Mouse (Mus musculus): Measurements from ENCODE around the gene Efna2. TPM values are rescaled to one million over a fixed set of nuclear protein-coding genes. Genes with fewer than 3 reads are reported as not detected.

Gene Efna2
- total and polyA plus RNA-seq, 2 experiments from 2014 or later, result 23.2 to 32.8 TPM

DNA sequence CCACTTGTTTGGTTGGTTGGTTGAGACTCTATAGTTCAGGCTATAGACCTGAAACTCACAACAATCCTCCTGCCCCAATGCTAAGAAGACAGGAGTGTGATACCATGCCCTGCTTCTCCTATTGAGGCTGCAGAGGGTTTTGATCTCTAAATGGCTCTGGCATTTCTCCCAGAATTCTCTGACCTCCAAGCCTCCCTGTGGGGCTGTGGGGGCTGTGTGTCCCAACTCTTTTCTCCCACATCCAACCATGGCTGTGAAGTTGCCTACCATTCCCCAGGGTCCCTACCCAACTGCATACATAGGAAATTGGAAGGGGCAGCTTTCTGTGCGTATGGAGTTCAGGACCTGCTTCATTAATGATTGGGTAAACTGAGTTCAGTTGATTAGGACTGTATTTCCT is 16.9 kb downstream of the Efna2 start:
- no peak for ATAC-seq
- Histone ChIP-seq H3K4me3 (ENCODE audit: low read length) (no peak overlapping the region), H3K9ac (replicated peaks; ENCODE audit: low read length) (no peak overlapping the region), H3K4me1 (ENCODE audit: insufficient read depth, low read length) (no peaks in the 10 kb centered on the region), H3K27ac (no peak overlapping the region), H3K9me3 (ENCODE audit: low read length) (no peaks in the 10 kb centered on the region), H3K36me3 (ENCODE audit: insufficient read depth, low read length) (no peaks in the 10 kb centered on the region), H3K27me3 (ENCODE audit: insufficient read depth, low read length) (peaks cover 4% of the 10 kb centered on the region; the same call in 1 of the 2 replicates), H3K4me2 (ENCODE audit: low read depth, low read length) (no peak overlapping the region)
- 76% methylated on average over 1 of the region's 1 CpGs for WGBS
- no peak for DNase-seq (ENCODE audit: low spot score)
- TF ChIP-seq CTCF (IDR thresholded peaks at IDR 0.05; ENCODE audit: low read depth), result no peak

DNA sequence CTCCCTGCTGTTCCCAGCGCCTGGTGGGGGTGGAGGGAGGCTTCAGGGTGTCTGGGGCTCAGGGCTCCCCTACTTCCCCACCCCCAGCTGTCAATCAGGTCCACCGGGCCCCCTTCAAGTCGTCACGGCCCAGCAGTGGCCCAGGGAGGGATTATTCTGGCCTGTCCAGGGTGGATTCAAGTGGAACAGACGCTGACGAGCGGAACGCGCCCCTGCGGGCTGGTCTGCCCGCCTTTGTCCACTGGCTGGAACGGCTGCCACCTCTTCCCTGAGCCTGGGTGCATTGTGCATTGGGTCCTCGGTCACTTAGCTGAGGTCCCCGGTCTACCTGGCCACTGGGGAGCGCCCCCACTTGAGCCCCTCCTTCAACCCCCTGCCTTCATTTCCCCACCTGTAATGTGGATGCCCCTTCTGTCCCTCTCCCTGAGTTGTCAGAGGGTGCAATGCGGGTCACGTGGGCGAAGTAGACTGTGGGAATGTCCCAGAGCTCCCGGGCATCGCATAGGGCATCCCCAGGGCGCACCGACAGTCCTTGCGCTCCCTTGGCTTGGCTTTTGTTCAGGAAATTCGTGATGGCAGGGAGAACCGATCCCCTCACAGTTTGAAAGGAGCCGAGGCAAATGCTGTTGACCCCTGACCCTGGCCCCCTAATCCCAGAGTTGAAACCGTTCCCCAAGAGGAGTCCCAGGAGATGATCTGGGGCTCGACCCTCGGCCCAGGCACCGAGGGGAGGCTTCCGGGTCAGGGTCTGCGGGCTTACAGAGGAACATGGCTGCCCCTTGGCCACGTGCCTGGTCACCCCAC is 17.7 kb downstream of the Efna2 start:
- Histone ChIP-seq H3K4me3 (ENCODE audit: low read length) (no peak overlapping the region), H3K36me3 (ENCODE audit: insufficient read depth, low read length) (no peaks in the 10 kb centered on the region), H3K4me2 (ENCODE audit: low read depth, low read length) (no peak overlapping the region), H3K4me1 (ENCODE audit: insufficient read depth, low read length) (no peaks in the 10 kb centered on the region), H3K9me3 (ENCODE audit: low read length) (no peaks in the 10 kb centered on the region), H3K9ac (replicated peaks; ENCODE audit: low read length) (no peak overlapping the region), H3K27ac (no peak overlapping the region), H3K27me3 (ENCODE audit: insufficient read depth, low read length) (peaks cover 4% of the 10 kb centered on the region; the same call in 1 of the 2 replicates)
- no peak for ATAC-seq
- DNase-seq (ENCODE audit: low spot score), result no peak
- 44% methylated on average over 33 of the region's 33 CpGs for WGBS
- TF ChIP-seq CTCF (IDR thresholded peaks at IDR 0.05; ENCODE audit: low read depth), result no peak

DNA sequence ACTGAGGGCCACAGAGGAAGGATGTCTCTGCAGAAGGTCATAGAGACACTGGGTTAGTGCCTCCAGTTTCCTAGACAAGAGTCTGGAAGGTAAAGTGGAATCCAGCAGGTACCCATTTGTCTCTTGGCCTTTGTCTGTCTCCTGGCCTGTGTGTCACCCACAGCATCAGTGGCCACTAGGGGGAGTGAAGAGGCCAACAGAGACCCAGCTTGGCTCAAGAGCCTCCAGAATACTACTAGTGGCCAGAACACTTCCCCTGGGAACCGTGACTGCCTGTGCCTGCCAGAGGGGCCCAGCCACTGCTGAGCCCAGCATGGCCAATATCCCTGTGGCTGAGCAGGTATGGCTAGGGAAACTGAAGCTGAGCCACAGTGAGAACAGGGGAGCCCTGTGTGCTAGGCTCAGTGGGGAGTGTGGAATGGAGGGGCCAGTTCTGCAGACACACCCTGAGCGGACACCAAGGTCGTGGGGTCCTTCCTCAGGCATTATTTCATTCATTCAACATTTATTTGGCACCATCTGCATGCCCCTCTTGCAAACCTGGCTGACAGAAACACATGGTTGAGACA is 20.2 kb downstream of the Efna2 start:
- Histone ChIP-seq H3K4me3 (ENCODE audit: low read length) (no peak overlapping the region), H3K36me3 (ENCODE audit: insufficient read depth, low read length) (no peaks in the 10 kb centered on the region), H3K4me2 (ENCODE audit: low read depth, low read length) (no peak overlapping the region), H3K9ac (replicated peaks; ENCODE audit: low read length) (no peak overlapping the region), H3K4me1 (ENCODE audit: insufficient read depth, low read length) (no peaks in the 10 kb centered on the region), H3K27me3 (ENCODE audit: insufficient read depth, low read length) (no peaks in the 10 kb centered on the region), H3K27ac (no peak overlapping the region), H3K9me3 (ENCODE audit: low read length) (no peaks in the 10 kb centered on the region)
- peak; percentile 90 for DNase-seq (ENCODE audit: low spot score)
- peak; percentile 66; the same call in 1 of the 2 replicates for ATAC-seq
- WGBS, result 46% methylated on average over 3 of the region's 3 CpGs
- peak; percentile 90 for TF ChIP-seq CTCF (IDR thresholded peaks at IDR 0.05; ENCODE audit: low read depth)

DNA sequence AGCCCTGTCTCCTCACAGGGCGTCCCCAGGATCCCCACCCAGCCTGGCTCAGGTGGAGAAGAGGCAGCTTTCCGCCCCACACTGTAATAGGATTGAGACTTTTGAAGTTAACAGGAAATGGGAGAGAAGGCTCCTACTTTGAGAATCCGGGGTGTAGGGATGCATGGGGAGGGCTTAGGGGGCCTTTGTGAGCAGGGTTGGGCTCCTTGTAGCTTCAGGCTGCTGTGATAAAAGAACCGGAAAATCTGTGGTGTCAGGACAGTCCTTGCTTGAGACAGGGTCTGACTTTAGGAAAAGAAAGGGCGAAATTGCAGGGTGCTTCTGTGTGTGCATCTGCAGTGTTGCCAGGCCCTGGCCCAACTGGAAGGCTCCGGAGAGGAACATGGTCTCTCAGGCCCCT is 21.2 kb downstream of the Efna2 start:
- no peak overlapping the region for H3K4me2 ChIP-seq (ENCODE audit: low read depth, low read length)
- no peak overlapping the region for H3K27ac ChIP-seq
- 68% methylated on average over 6 of the region's 6 CpGs for WGBS
- no peak for TF ChIP-seq CTCF (IDR thresholded peaks at IDR 0.05; ENCODE audit: low read depth)
- ATAC-seq (no peak), DNase-seq (ENCODE audit: low spot score) (no peak)
- H3K4me1 ChIP-seq (ENCODE audit: insufficient read depth, low read length), result no peaks in the 10 kb centered on the region
- H3K27me3 ChIP-seq (ENCODE audit: insufficient read depth, low read length), result no peaks in the 10 kb centered on the region
- H3K9me3 ChIP-seq (ENCODE audit: low read length), result no peaks in the 10 kb centered on the region
- no peak overlapping the region for H3K9ac ChIP-seq (replicated peaks; ENCODE audit: low read length)
- no peak overlapping the region for H3K4me3 ChIP-seq (ENCODE audit: low read length)
- H3K36me3 ChIP-seq (ENCODE audit: insufficient read depth, low read length), result no peaks in the 10 kb centered on the region

DNA sequence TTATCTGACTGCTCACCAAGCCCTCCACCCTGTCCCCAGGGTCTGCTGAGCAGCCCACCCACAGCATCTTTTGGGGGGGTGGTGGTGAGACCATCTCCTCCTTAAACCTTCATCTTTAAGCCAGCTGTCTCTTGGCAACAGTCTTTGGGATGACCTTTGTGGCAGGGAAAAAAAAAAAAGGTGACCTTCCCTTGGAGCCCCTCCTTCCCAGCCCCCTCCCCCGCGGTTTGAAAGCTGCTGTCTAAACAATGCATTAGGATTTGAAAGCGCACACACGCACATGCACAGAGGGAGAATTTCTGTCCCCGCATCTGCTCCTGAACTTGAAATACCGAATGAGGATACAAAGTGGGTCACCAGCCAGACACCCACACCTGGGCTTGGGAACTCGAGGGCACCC is 24.8 kb downstream of the Efna2 start:
- no peak overlapping the region for H3K4me3 ChIP-seq (ENCODE audit: low read length)
- TF ChIP-seq CTCF (IDR thresholded peaks at IDR 0.05; ENCODE audit: low read depth), result no peak
- WGBS, result 12% methylated on average over 7 of the region's 7 CpGs
- H3K27ac ChIP-seq, result no peak overlapping the region
- H3K36me3 ChIP-seq (ENCODE audit: insufficient read depth, low read length), result no peaks in the 10 kb centered on the region
- DNase-seq (ENCODE audit: low spot score), result no peak
- no peak overlapping the region for H3K4me2 ChIP-seq (ENCODE audit: low read depth, low read length)
- no peak for ATAC-seq
- H3K9me3 ChIP-seq (ENCODE audit: low read length), result no peaks in the 10 kb centered on the region
- H3K9ac ChIP-seq (replicated peaks; ENCODE audit: low read length), result no peak overlapping the region
- no peaks in the 10 kb centered on the region for H3K4me1 ChIP-seq (ENCODE audit: insufficient read depth, low read length)
- no peaks in the 10 kb centered on the region for H3K27me3 ChIP-seq (ENCODE audit: insufficient read depth, low read length)

DNA sequence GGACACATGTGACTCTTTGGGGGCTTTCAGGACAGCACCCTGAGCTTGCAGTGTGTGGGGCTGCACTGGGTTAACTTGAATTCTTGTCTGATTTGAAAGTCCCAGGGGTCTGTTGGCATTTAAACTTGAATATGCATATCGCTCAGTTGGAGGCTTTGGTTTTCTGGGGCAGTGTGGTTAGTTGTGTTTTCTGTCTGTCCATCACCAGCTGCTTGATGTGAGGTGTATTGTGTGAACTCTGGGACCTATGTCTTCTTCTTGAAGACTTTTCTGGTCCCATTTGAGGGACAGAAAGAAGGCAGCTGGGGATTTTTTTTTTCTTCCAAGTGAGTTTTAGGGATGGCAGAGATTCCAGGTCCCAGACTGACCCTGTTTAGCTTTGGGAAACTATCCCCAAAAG is 27.9 kb downstream of the Efna2 start:
- no peak overlapping the region for H3K4me3 ChIP-seq (ENCODE audit: low read length)
- H3K27ac ChIP-seq, result no peak overlapping the region
- no peaks in the 10 kb centered on the region for H3K36me3 ChIP-seq (ENCODE audit: insufficient read depth, low read length)
- no peaks in the 10 kb centered on the region for H3K27me3 ChIP-seq (ENCODE audit: insufficient read depth, low read length)
- no peak for TF ChIP-seq CTCF (IDR thresholded peaks at IDR 0.05; ENCODE audit: low read depth)
- H3K9ac ChIP-seq (replicated peaks; ENCODE audit: low read length), result no peak overlapping the region
- H3K9me3 ChIP-seq (ENCODE audit: low read length), result no peaks in the 10 kb centered on the region
- H3K4me2 ChIP-seq (ENCODE audit: low read depth, low read length), result no peak overlapping the region
- WGBS, result 48% methylated on average over 1 of the region's 1 CpGs
- no peak for ATAC-seq
- no peak for DNase-seq (ENCODE audit: low spot score)
- H3K4me1 ChIP-seq (ENCODE audit: insufficient read depth, low read length), result no peaks in the 10 kb centered on the region

DNA sequence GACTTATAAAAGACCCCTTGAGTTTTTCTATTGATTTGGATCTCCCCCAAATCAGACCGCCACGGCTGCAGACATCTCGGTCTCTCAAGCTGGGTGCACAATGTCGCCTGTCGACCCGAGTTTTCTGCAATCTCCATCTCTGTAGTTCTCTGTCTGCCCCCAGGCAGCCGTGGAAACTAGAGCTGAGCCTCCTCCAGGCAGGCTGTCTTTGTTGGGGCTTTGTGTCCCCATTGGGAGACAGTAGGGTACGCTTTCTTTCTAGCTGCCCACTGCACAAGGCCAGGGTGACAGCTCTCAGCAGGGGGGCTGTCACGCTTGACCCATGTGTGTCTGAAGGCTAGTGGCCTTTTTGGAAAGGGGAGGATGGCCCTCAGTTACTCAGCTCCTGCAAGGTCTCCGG is 28.4 kb downstream of the Efna2 start:
- H3K9ac ChIP-seq (replicated peaks; ENCODE audit: low read length), result no peak overlapping the region
- H3K27ac ChIP-seq, result no peak overlapping the region
- no peak for TF ChIP-seq CTCF (IDR thresholded peaks at IDR 0.05; ENCODE audit: low read depth)
- H3K4me2 ChIP-seq (ENCODE audit: low read depth, low read length), result no peak overlapping the region
- no peaks in the 10 kb centered on the region for H3K9me3 ChIP-seq (ENCODE audit: low read length)
- DNase-seq (ENCODE audit: low spot score) (no peak), ATAC-seq (no peak)
- H3K4me3 ChIP-seq (ENCODE audit: low read length), result no peak overlapping the region
- no peaks in the 10 kb centered on the region for H3K27me3 ChIP-seq (ENCODE audit: insufficient read depth, low read length)
- no peaks in the 10 kb centered on the region for H3K36me3 ChIP-seq (ENCODE audit: insufficient read depth, low read length)
- H3K4me1 ChIP-seq (ENCODE audit: insufficient read depth, low read length), result no peaks in the 10 kb centered on the region
- 42% methylated on average over 10 of the region's 10 CpGs for WGBS
